Mouse (Mus musculus): Measurements from ENCODE around the gene Cactin. TPM values are rescaled to one million over a fixed set of nuclear protein-coding genes. Genes with fewer than 3 reads are reported as not detected.

Cactin gene
- polyA plus RNA-seq, 1 experiment from 2014 or later: 49.9 TPM

DNA sequence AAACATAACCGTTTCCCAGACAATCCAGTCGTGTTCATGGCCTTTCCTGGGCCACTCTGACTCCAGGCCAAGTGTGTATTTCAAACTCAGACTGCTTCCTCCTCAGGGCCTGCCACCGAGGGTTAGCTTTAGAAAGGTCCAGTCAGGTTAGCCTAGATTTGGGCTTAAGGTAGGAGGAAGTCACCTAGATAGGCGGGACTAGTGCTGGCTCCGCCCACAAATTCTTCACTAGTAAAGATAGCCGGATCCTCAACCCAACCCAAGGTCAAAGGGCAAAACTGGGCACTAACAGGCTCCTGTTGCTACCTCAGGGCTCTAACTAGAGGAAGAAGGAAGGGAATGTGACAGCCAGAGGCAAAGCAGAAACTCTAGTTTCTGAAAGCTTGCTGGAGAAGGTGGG, 34.3 kb upstream of the Cactin start:
- Histone ChIP-seq H3K4me2 (peak overlapping the region; percentile 63; the same call in 1 of the 2 replicates), H3K4me3 (ENCODE audit: low read depth, low read length) (no peak overlapping the region; the same call in 1 of the 2 replicates), H3K9ac (ENCODE audit: low read depth, low read length) (no peak overlapping the region; the same call in 1 of the 2 replicates), H3K4me1 (replicated peaks; ENCODE audit: control insufficient read depth, insufficient read depth, low read length) (peaks cover 23% of the 10 kb centered on the region), H3K9me3 (ENCODE audit: control insufficient read depth, low read length) (no peaks in the 10 kb centered on the region), H3K27me3 (replicated peaks; ENCODE audit: control insufficient read depth, insufficient read depth, low read length) (peaks cover 47% of the 10 kb centered on the region), H3K27ac (ENCODE audit: low read depth, low read length) (no peak overlapping the region), H3K36me3 (ENCODE audit: control insufficient read depth, insufficient read depth, low read length) (no peaks in the 10 kb centered on the region)
- no peak for ATAC-seq (replicated peaks; ENCODE audit: low FRiP score)
- no peak for DNase-seq (ENCODE audit: low spot score)
- WGBS: 34% methylated on average over 6 of the region's 6 CpGs

DNA sequence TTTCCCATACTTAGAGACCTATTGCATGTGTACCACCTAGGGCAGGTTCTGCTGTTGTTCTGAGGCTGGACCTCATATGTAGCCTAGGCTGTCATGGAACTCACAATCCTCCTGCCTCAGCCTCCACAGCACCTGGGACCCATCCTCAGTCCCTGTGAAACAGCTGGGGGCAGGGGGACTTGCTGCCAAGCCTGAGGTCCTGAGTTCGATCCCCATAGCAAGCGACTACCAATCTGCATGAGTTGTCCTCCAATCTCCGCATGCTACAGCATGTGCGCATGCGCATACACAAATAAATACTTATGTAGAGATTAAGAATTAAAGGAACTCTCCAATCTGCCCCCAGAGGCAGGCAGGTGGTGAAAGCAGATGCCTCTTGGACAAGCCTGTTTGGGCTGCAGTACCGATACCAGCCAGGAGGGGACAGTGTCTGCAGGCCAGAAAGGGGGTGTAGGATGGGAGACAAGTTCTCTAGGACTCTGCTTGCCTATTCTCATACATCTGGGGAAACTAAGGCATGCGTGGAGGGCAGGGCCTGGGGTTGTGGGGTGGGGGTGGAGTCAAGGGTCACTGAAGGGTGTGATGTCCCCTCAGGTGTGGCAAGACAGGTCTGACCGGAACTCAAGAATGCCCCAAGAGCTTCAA, 33.3 kb upstream of the Cactin start:
- no peak overlapping the region for H3K9ac ChIP-seq (ENCODE audit: low read depth, low read length)
- H3K4me1 ChIP-seq (replicated peaks; ENCODE audit: control insufficient read depth, insufficient read depth, low read length): peaks cover 29% of the 10 kb centered on the region
- H3K27me3 ChIP-seq (replicated peaks; ENCODE audit: control insufficient read depth, insufficient read depth, low read length): peaks cover 40% of the 10 kb centered on the region
- H3K9me3 ChIP-seq (ENCODE audit: control insufficient read depth, low read length): no peaks in the 10 kb centered on the region
- WGBS: 57% methylated on average over 8 of the region's 8 CpGs
- H3K27ac ChIP-seq (ENCODE audit: low read depth, low read length): no peak overlapping the region
- no peak for ATAC-seq (replicated peaks; ENCODE audit: low FRiP score)
- no peaks in the 10 kb centered on the region for H3K36me3 ChIP-seq (ENCODE audit: control insufficient read depth, insufficient read depth, low read length)
- peak; percentile 73 for DNase-seq (ENCODE audit: low spot score)
- no peak overlapping the region for H3K4me3 ChIP-seq (ENCODE audit: low read depth, low read length)
- no peak overlapping the region for H3K4me2 ChIP-seq

DNA sequence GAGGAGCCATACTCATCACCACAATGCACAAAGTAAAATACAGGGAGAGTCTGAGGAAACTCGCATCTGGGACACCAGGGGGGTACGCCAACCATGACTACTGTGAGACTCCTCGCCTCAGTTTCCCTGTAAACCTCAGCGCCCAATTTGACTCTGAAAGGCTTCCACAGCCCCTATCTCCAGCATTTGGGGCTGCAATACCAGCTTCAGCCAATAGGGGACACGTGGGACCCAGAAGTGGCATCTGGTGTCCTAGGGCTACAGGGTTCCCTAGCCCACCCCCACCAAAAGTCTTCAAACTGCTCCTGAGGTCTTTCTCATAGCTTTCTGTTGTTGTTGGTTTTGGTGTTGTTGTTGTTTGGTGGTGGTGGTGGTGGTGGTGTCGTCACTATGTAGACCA, 32.3 kb upstream of the Cactin start:
- Histone ChIP-seq H3K36me3 (ENCODE audit: control insufficient read depth, insufficient read depth, low read length) (no peaks in the 10 kb centered on the region), H3K27ac (ENCODE audit: low read depth, low read length) (no peak overlapping the region), H3K4me2 (no peak overlapping the region), H3K27me3 (replicated peaks; ENCODE audit: control insufficient read depth, insufficient read depth, low read length) (peaks cover 31% of the 10 kb centered on the region), H3K4me1 (replicated peaks; ENCODE audit: control insufficient read depth, insufficient read depth, low read length) (peaks cover 31% of the 10 kb centered on the region), H3K9me3 (ENCODE audit: control insufficient read depth, low read length) (no peaks in the 10 kb centered on the region), H3K9ac (ENCODE audit: low read depth, low read length) (no peak overlapping the region), H3K4me3 (ENCODE audit: low read depth, low read length) (no peak overlapping the region)
- WGBS: 30% methylated on average over 6 of the region's 6 CpGs
- ATAC-seq (replicated peaks; ENCODE audit: low FRiP score) (no peak), DNase-seq (ENCODE audit: low spot score) (no peak)

DNA sequence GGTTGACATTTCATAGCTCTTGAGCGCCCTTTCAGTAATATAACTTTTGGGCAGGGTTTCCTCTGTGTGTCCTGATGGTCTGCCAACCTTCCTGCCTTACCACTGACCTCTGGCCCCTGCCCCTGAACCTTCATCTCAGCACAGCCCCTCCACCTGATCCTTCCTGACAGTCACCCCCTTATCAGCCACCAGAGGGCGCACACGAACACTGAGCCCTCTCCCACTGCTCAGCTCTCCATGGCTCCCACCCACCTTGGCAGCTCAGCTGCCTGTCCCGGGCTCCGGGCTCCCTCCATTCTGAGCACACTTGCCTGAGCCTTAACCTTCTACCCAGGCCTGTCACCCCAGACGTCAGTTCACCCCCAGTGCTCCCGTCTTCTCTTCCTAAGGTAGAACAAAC, 31.6 kb upstream of the Cactin start:
- H3K9ac ChIP-seq (ENCODE audit: low read depth, low read length): no peak overlapping the region
- H3K9me3 ChIP-seq (ENCODE audit: control insufficient read depth, low read length): no peaks in the 10 kb centered on the region
- H3K4me3 ChIP-seq (ENCODE audit: low read depth, low read length): no peak overlapping the region
- H3K4me2 ChIP-seq: no peak overlapping the region
- no peak for DNase-seq (ENCODE audit: low spot score)
- H3K36me3 ChIP-seq (ENCODE audit: control insufficient read depth, insufficient read depth, low read length): no peaks in the 10 kb centered on the region
- ATAC-seq (replicated peaks; ENCODE audit: low FRiP score): no peak
- 4% methylated on average over 7 of the region's 7 CpGs for WGBS
- H3K4me1 ChIP-seq (replicated peaks; ENCODE audit: control insufficient read depth, insufficient read depth, low read length): peaks cover 38% of the 10 kb centered on the region
- no peak overlapping the region for H3K27ac ChIP-seq (ENCODE audit: low read depth, low read length)
- H3K27me3 ChIP-seq (replicated peaks; ENCODE audit: control insufficient read depth, insufficient read depth, low read length): peaks cover 25% of the 10 kb centered on the region

DNA sequence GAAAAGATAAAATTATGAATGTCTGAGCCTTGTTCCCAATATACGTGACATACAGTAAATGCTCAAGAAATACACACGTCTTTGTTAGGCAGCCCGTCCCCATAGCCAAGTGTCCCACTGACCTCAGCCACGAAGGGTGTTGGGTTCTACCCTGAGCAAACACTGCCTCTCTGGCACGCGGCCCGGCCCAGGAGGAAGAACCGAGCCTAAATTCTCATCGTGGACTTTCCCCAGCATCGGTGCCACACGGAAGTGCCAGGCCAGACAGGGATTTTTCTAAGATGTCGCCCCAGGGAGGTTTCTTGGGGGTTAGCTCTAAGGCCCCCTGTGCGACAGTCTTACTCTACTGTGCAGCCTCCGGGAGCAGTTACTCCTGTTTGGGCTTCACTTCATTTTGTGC, 31.1 kb upstream of the Cactin start:
- H3K4me2 ChIP-seq: no peak overlapping the region
- no peaks in the 10 kb centered on the region for H3K36me3 ChIP-seq (ENCODE audit: control insufficient read depth, insufficient read depth, low read length)
- 60% methylated on average over 14 of the region's 14 CpGs for WGBS
- H3K27ac ChIP-seq (ENCODE audit: low read depth, low read length): no peak overlapping the region
- no peak overlapping the region for H3K9ac ChIP-seq (ENCODE audit: low read depth, low read length)
- peaks cover 43% of the 10 kb centered on the region for H3K4me1 ChIP-seq (replicated peaks; ENCODE audit: control insufficient read depth, insufficient read depth, low read length)
- DNase-seq (ENCODE audit: low spot score): no peak
- peaks cover 19% of the 10 kb centered on the region for H3K27me3 ChIP-seq (replicated peaks; ENCODE audit: control insufficient read depth, insufficient read depth, low read length)
- no peak for ATAC-seq (replicated peaks; ENCODE audit: low FRiP score)
- H3K9me3 ChIP-seq (ENCODE audit: control insufficient read depth, low read length): no peaks in the 10 kb centered on the region
- H3K4me3 ChIP-seq (ENCODE audit: low read depth, low read length): no peak overlapping the region

DNA sequence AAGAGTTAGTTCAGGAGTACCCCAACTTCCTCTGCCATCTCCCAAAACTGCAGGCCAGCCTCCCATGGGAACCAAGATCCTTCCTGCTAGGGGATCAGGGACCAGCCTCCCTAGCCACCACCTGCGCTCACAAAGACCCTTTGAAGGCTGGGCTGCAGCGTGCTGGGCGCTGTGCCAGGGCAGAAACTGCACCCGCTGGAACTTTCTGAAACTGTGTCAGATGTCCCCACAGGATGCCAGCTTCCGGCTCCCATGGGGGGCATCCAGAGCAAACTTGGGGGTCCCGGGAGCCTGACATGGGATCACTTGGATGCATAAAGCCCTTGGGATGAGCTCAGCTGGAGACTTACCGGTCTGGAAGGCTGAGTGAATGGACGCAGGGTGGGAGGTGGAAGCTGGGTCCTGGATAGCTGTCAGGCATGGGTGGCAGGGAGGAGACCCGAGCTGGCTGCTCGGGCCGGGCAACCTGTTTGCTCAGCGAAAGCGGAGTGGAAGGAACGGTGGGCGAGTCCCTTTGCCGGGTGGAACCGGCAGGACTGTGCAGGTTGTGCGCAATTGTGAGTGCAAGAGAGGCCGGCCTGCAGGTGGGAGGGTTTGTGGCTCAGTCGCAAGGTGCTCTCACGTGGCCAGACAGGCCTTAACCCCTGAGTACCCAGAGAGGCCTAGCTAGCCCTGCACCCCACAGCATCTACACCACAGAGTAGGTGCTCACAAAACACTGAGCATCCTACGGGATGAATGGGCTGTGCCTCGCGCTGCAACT, 30.0 kb upstream of the Cactin start:
- Histone ChIP-seq H3K4me1 (replicated peaks; ENCODE audit: control insufficient read depth, insufficient read depth, low read length) (peaks cover 50% of the 10 kb centered on the region), H3K4me3 (ENCODE audit: low read depth, low read length) (no peak overlapping the region), H3K36me3 (ENCODE audit: control insufficient read depth, insufficient read depth, low read length) (no peaks in the 10 kb centered on the region), H3K9me3 (ENCODE audit: control insufficient read depth, low read length) (no peaks in the 10 kb centered on the region), H3K9ac (ENCODE audit: low read depth, low read length) (no peak overlapping the region), H3K4me2 (peak overlapping the region; percentile 24), H3K27me3 (replicated peaks; ENCODE audit: control insufficient read depth, insufficient read depth, low read length) (peaks cover 13% of the 10 kb centered on the region), H3K27ac (ENCODE audit: low read depth, low read length) (0 out of 2 replicates have a peak overlapping the region, but pooled peaks have one; percentile 15)
- 30% methylated on average over 24 of the region's 24 CpGs for WGBS
- ATAC-seq (replicated peaks; ENCODE audit: low FRiP score) (no peak), DNase-seq (ENCODE audit: low spot score) (no peak)

DNA sequence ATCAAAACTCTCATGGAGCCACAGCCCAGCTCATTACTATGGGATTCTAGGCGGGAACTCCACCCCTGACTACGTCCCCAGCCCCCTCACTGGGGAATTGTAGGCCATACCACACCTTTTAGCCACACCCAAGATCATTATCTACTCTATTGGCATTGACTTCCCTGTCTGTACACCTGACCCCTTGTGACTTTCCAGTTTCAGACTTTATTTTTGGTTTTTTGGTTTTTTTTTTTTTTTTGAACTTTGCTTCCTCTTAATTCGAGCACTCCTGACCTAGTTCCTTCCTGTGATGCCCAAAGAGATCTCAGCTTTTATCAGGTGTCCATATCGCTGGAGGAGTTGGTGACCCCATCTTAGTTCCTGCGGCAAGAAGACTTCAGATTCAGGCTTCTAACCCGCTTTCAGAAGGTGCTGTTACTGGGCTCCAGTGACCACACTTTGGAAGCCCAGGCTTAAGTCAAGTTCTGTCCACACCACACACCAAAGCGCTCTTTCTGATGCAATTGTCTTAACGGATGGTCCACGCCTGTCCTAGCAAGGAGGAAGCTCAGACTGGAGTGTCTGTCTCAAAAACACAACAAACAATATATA, 29.3 kb upstream of the Cactin start, which contains the start of gene Tjp3:
Tjp3 (minus strand) TSS at position 71 of the 594 bp plus-strand sequence.
- Histone ChIP-seq H3K9me3 (ENCODE audit: control insufficient read depth, low read length) (no peaks in the 10 kb centered on the region), H3K9ac (ENCODE audit: low read depth, low read length) (no peak within 1 kb of the TSS), H3K4me2 (peak within 1 kb of the TSS; percentile 24), H3K27ac (ENCODE audit: low read depth, low read length) (0 out of 2 replicates have a peak within 1 kb of the TSS, but pooled peaks have one; percentile 15), H3K27me3 (replicated peaks; ENCODE audit: control insufficient read depth, insufficient read depth, low read length) (peaks cover 13% of the 10 kb centered on the region), H3K36me3 (ENCODE audit: control insufficient read depth, insufficient read depth, low read length) (0 out of 2 replicates have a peak, but pooled peaks cover 2% of the 10 kb centered on the region), H3K4me3 (ENCODE audit: low read depth, low read length) (no peak within 1 kb of the TSS), H3K4me1 (replicated peaks; ENCODE audit: control insufficient read depth, insufficient read depth, low read length) (peaks cover 46% of the 10 kb centered on the region)
- 52% methylated on average over 9 of the region's 9 CpGs for WGBS
- no peak for DNase-seq (ENCODE audit: low spot score)
- ATAC-seq (replicated peaks; ENCODE audit: low FRiP score): no peak

DNA sequence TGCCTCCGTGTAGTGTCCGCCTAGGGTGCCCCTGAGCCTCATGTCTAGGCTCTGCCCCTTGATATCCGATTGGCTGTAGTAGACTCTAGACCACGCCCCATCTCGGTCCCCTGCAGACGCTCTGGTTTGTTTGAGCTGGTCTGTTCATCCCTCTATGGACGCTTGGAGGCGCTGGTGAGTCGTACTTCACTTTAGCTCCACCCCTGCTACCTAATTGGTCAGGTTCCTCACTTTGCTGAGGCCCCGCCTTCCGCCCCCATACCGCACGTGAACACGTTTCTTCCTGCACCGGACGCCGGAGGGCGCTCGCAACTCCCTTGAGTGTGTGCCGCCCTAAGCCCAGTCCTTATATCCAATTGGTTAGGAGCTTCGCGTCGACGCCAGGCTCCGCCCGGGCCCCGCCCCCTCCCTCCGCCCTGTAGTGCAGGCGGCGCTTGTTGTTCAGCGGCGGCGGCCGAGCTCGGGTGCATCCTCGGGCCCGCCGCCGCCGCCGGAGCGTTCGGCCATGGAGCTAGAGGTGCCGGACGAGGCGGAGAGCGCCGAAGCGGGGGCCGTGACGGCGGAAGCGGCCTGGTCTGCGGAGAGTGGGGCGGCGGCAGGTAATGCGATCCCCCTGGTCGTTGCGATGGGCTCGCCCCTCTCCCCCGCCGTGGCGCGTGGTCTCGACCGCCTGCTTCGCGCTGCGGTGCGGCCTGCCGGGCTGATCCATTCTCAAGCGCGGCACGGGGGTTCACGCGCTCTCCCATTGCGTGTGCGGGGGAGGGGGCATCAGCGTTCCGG, 28.2 kb upstream of the Cactin start, which contains the start of gene Pip5k1c:
Pip5k1c (plus strand) TSS at position 410 of the 780 bp plus-strand sequence.
- Histone ChIP-seq H3K4me2 (peak within 1 kb of the TSS; percentile 95), H3K9ac (ENCODE audit: low read depth, low read length) (peak within 1 kb of the TSS; percentile 87), H3K4me1 (replicated peaks; ENCODE audit: control insufficient read depth, insufficient read depth, low read length) (peaks cover 53% of the 10 kb centered on the region), H3K9me3 (ENCODE audit: control insufficient read depth, low read length) (no peaks in the 10 kb centered on the region), H3K36me3 (ENCODE audit: control insufficient read depth, insufficient read depth, low read length) (0 out of 2 replicates have a peak, but pooled peaks cover 2% of the 10 kb centered on the region), H3K4me3 (ENCODE audit: low read depth, low read length) (peak within 1 kb of the TSS; percentile 72), H3K27ac (ENCODE audit: low read depth, low read length) (peak within 1 kb of the TSS; percentile 83), H3K27me3 (replicated peaks; ENCODE audit: control insufficient read depth, insufficient read depth, low read length) (peaks cover 13% of the 10 kb centered on the region)
- under 1% methylated on average over 76 of the region's 80 CpGs for WGBS
- ATAC-seq (replicated peaks; ENCODE audit: low FRiP score) (peak; percentile 92), DNase-seq (ENCODE audit: low spot score) (peak; percentile 99)
